Mouse (Mus musculus) myocyte (in vitro differentiated cells): Measurements from ENCODE around the gene Upb1. TPM values are rescaled to one million over a fixed set of nuclear protein-coding genes. Genes with fewer than 3 reads are reported as not detected.
"Not testable (repeated sequence)": the region's sequence is repeated elsewhere in the genome, so short reads cannot be mapped to it uniquely, and the experiment has no call there.

Source experiments
- H3K27me3 ChIP-seq: one replicate; pipeline ENCODE4 v1.6.1; 2011; ENCODE audit not compliant: control insufficient read depth, insufficient read depth, insufficient read length
- H3K36me3 ChIP-seq: one replicate; pipeline ENCODE4 v1.6.1; 2011; ENCODE audit not compliant: control insufficient read depth, insufficient read depth
- H3K4me2 ChIP-seq: one replicate; pipeline ENCODE4 v1.6.1; 2011; ENCODE audit warnings: low read depth, control low read depth
- H3K4me3 ChIP-seq: one replicate; pipeline ENCODE4 v1.5.1; 2011; ENCODE audit warnings: mild to moderate bottlenecking, control low read depth, moderate library complexity
- H3K79me2 ChIP-seq: one replicate; pipeline ENCODE4 v1.6.1; 2011; ENCODE audit not compliant: control insufficient read depth, insufficient read depth
- H3ac ChIP-seq: one replicate; pipeline ENCODE4 v1.6.1; 2011; ENCODE audit not compliant: control insufficient read depth, insufficient read length
- CEBPB ChIP-seq: IDR thresholded peaks from 2 replicates; pipeline ENCODE4 v1.6.1; 2011; ENCODE audit warnings: mild to moderate bottlenecking, moderate library complexity; ENCODE audit not compliant: poor library complexity, insufficient read depth, severe bottlenecking
- E2F4 ChIP-seq: IDR thresholded peaks from one replicate; pipeline ENCODE4 v1.6.1; 2011; ENCODE audit warnings: mild to moderate bottlenecking, control low read depth, moderate library complexity; ENCODE audit not compliant: insufficient read depth
- MAX ChIP-seq: IDR thresholded peaks from one replicate; pipeline ENCODE4 v1.6.1; 2011; ENCODE audit warnings: low read depth, mild to moderate bottlenecking, control low read depth
- MYOD1 ChIP-seq, 3 experiments: IDR thresholded peaks; one replicate each; pipeline ENCODE4 v1.6.1; 2011; ENCODE audit warnings: control low read depth in 2 of 3, low read depth in 2 of 3, mild to moderate bottlenecking in 2 of 3, moderate library complexity in 1 of 3; ENCODE audit not compliant: insufficient read length in 2 of 3, control insufficient read depth in 1 of 3
- MYOG ChIP-seq, 3 experiments: IDR thresholded peaks; one replicate each; pipeline ENCODE4 v1.6.1; 2011; ENCODE audit warnings: control low read depth in 2 of 3, low read depth in 2 of 3, mild to moderate bottlenecking in 2 of 3; ENCODE audit not compliant: insufficient read length in 2 of 3, control insufficient read depth in 1 of 3, insufficient read depth in 1 of 3
- POLR2A ChIP-seq: IDR thresholded peaks from one replicate; pipeline ENCODE4 v1.6.1; 2011; ENCODE audit warnings: low read depth, mild to moderate bottlenecking, control low read depth, moderate library complexity; ENCODE audit not compliant: insufficient read length
- POLR2AphosphoS2 ChIP-seq: IDR thresholded peaks from one replicate; pipeline ENCODE4 v1.6.1; 2011; ENCODE audit warnings: low read depth, control low read depth; ENCODE audit not compliant: insufficient read length
- REST ChIP-seq: IDR thresholded peaks from one replicate; pipeline ENCODE4 v1.6.1; 2011; ENCODE audit warnings: mild to moderate bottlenecking, control low read depth, moderate library complexity; ENCODE audit not compliant: insufficient read depth, insufficient read length
- SRF ChIP-seq: IDR thresholded peaks from one replicate; pipeline ENCODE4 v1.6.1; 2011; ENCODE audit warnings: low read depth; ENCODE audit not compliant: control insufficient read depth, insufficient read length
- TCF12 ChIP-seq: IDR thresholded peaks from one replicate; pipeline ENCODE4 v1.6.1; 2011; ENCODE audit warnings: mild to moderate bottlenecking, control low read depth; ENCODE audit not compliant: poor library complexity, insufficient read depth, severe bottlenecking
- TCF3 ChIP-seq: IDR thresholded peaks from one replicate; pipeline ENCODE4 v1.6.1; 2011; ENCODE audit warnings: low read depth, control low read depth; ENCODE audit not compliant: insufficient read length
- USF1 ChIP-seq: IDR thresholded peaks from one replicate; pipeline ENCODE4 v1.6.1; 2011; ENCODE audit warnings: low read depth, mild to moderate bottlenecking, control low read depth, moderate library complexity
- polyA plus RNA-seq: library from polyadenylated mRNA; unstranded; fragments of >200 nt; fragmentation: generic; extraction: Trizol; gene quantifications from one replicate; pipeline ENCODE4 v1.2.1, GENCODE M21; 2012; ENCODE audit warnings: missing spikeins

Upb1 gene
- polyA plus RNA-seq, 1 experiment: 0.04 TPM

DNA sequence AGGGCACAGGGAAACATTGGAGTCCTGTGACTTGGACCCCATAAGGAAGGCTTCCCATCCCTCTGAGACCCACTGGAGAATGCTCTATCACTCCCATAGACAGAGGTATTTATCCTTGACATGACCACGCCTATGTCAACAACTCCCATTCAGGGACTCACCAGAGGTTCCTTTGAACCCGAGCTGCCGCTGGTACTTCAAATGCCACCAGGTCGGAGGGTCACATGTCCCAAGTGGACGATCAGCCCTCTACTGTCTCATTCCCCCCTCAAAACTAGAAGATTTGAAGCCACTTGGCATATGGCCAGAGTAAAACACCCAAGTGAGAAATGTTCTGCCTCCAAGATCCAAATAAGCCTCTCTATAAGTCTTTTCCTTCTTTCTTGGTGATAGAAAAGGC is 73.7 kb downstream of the Upb1 start:
- H3K4me3 ChIP-seq: no peak overlapping the region
- no peaks in the 10 kb centered on the region for H3K27me3 ChIP-seq
- no peaks in the 10 kb centered on the region for H3K79me2 ChIP-seq
- no peak overlapping the region for H3K4me2 ChIP-seq
- no peaks in the 10 kb centered on the region for H3K36me3 ChIP-seq
- TF ChIP-seq MYOD1 (IDR thresholded peaks at IDR 0.05; ENCODE audit: control insufficient read depth in 1 of 3, insufficient read length in 2 of 3, low read depth in 2 of 3): no peak
- no peak for TF ChIP-seq USF1
- TF ChIP-seq SRF: no peak
- no peak for TF ChIP-seq MYOG (IDR thresholded peaks at IDR 0.05; ENCODE audit: control insufficient read depth in 1 of 3, insufficient read depth in 1 of 3, insufficient read length in 2 of 3, low read depth in 2 of 3)
- TF ChIP-seq POLR2A: no peak
- no peak for TF ChIP-seq E2F4
- TF ChIP-seq POLR2AphosphoS2: no peak
- no peak for TF ChIP-seq TCF12
- no peak for TF ChIP-seq MAX
- no peak for TF ChIP-seq CEBPB
- no peak for TF ChIP-seq TCF3
- TF ChIP-seq REST: no peak
- no peak overlapping the region for H3ac ChIP-seq

DNA sequence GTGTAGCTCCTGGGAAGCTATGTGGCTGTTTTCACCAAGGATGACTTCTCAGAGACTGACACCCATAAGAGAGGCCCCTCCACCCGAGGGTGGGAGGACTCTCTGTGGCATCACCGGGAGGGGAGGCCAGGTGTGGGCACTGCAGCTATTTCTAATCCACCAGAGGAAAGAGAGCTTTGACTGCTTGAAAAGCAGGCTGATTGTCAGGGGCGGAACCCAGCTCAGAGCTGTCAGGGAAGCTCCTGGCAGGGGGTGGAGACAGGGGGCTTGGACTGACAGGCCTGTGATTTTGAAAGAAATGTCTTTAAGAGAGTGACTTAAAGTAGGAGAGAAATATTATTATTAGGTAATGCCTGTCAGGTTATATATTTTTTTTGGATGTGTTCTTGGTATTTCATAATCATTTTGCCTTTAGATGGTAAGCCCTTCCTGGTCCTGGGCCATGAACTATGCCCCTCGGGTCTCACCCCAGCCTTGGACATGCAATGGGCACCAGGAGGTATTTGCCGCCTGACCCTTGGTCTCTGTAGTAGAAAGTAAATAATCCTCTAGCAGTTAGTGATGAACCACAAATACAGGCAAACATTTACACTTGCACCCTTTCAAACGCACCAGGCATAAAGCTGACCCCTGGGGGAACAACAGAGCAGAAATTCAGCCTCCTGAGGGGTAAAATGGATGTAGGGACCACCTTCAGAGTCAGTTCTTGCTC is 74.4 kb downstream of the Upb1 start:
- not testable (repeated sequence) for H3ac ChIP-seq, H3K79me2 ChIP-seq, H3K4me2 ChIP-seq, H3K36me3 ChIP-seq, H3K4me3 ChIP-seq, H3K27me3 ChIP-seq

DNA sequence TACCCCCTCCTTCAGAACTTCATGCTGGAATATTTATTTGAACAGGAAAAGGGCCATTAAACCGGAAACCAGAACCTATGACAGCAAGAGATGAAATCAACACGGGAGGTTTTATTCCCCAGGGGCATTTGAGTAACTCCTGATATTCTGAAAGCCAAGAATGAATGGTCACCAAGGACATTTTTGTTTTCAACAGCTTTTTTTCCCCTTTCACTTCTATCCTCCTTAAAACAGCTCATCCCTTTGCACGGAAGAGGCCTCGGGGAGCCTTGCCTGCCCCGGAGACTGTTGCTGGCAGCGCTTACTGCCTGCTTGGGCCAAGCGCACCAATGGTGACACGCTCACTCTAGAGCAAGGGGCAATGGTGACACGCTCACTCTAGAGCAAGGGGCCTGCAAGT is 76.1 kb downstream of the Upb1 start:
- no peak overlapping the region for H3ac ChIP-seq
- H3K27me3 ChIP-seq: no peaks in the 10 kb centered on the region

DNA sequence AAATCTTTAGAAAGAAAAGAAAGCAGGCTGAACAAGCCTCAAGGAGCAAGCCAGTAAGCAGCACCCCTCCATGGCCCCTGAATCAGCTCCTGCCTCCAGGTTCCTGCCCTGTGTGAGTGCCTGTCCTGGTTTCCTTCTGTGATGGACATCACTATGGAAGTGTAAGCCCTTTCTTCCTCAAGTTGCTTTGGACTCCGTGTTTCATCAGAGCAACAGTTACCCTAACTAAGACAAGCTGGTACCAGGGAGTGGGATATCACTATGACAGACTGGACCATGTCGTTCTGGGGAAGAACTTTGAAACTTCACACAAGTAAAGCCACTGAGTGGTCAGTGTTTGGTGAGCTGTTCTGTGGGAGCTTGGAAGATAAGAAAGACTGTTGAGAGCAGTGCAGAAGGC is 79.0 kb downstream of the Upb1 start:
- no peak overlapping the region for H3K4me2 ChIP-seq
- TF ChIP-seq USF1 (no peak), TCF12 (no peak), TCF3 (no peak), CEBPB (no peak)
- no peak overlapping the region for H3K4me3 ChIP-seq
- H3K79me2 ChIP-seq: no peaks in the 10 kb centered on the region
- H3K36me3 ChIP-seq: no peaks in the 10 kb centered on the region
- H3ac ChIP-seq: no peak overlapping the region
- no peaks in the 10 kb centered on the region for H3K27me3 ChIP-seq

More for the DNA sequence above, 76.1 kb downstream of the Upb1 start:
- Histone ChIP-seq H3K4me2 (no peak overlapping the region), H3K79me2 (no peaks in the 10 kb centered on the region), H3K4me3 (no peak overlapping the region), H3K36me3 (no peaks in the 10 kb centered on the region)
- TF ChIP-seq REST (no peak), SRF (no peak), CEBPB (no peak), POLR2A (no peak), TCF12 (no peak), MYOD1 (IDR thresholded peaks at IDR 0.05; ENCODE audit: control insufficient read depth in 1 of 3, insufficient read length in 2 of 3, low read depth in 2 of 3) (no peak), USF1 (no peak), E2F4 (no peak), POLR2AphosphoS2 (no peak), MYOG (IDR thresholded peaks at IDR 0.05; ENCODE audit: control insufficient read depth in 1 of 3, insufficient read depth in 1 of 3, insufficient read length in 2 of 3, low read depth in 2 of 3) (no peak), TCF3 (no peak)

DNA sequence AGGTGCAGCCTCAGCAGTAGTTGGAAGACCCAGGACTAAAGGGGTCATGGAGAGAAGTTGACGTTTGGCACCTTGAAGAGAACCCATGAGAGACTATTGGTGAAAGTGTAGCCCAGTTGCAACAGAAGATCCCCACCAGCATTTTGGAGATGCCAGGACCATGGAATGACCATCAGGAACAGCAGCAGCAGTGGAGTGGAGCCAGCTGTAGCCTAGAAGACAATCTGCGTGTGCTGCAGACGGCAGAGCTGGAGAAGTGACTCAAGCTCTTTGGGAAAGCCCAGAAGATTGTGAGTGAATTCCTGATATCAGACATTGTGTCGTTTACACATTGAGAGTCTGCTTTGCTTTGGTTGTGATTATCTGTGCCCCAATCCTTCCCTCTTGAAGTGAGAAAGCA is 80.8 kb downstream of the Upb1 start:
- TF ChIP-seq TCF12: no peak
- no peak for TF ChIP-seq POLR2A
- no peak for TF ChIP-seq MYOG (IDR thresholded peaks at IDR 0.05; ENCODE audit: control insufficient read depth in 1 of 3, insufficient read depth in 1 of 3, insufficient read length in 2 of 3, low read depth in 2 of 3)
- no peak for TF ChIP-seq REST
- no peak for TF ChIP-seq SRF
- TF ChIP-seq CEBPB: no peak
- TF ChIP-seq E2F4: no peak
- TF ChIP-seq USF1: no peak
- no peak for TF ChIP-seq MAX
- no peak for TF ChIP-seq TCF3
- no peak for TF ChIP-seq MYOD1 (IDR thresholded peaks at IDR 0.05; ENCODE audit: control insufficient read depth in 1 of 3, insufficient read length in 2 of 3, low read depth in 2 of 3)
- no peak for TF ChIP-seq POLR2AphosphoS2
- H3K4me2 ChIP-seq: no peak overlapping the region
- no peaks in the 10 kb centered on the region for H3K36me3 ChIP-seq
- H3ac ChIP-seq: no peak overlapping the region
- H3K79me2 ChIP-seq: no peaks in the 10 kb centered on the region
- no peak overlapping the region for H3K4me3 ChIP-seq
- no peaks in the 10 kb centered on the region for H3K27me3 ChIP-seq
